Mouse (Mus musculus): ENCODE measurements around the gene Onecut1.

GRCm38 (mm10) chr9:74911919-74912318 is 50.2 kb downstream of the Onecut1 start:
- TF ChIP-seq CTCF (IDR thresholded peaks at IDR 0.05) (no peak), POLR2A (IDR thresholded peaks at IDR 0.05; ENCODE audit: insufficient read depth, low read depth, low read length) (no peak), EP300 (IDR thresholded peaks at IDR 0.05; ENCODE audit: insufficient read depth, low read depth, low read length) (no peak)

Data from heart, adult 2 months (tissue).